Mouse (Mus musculus) gastrocnemius, postnatal 14 days (tissue): ENCODE measurements around the gene Ddx4. TPM values are rescaled to one million over a fixed set of nuclear protein-coding genes. Genes with fewer than 3 reads are reported as not detected.
"Not testable (repeated sequence)": the region's sequence is repeated elsewhere in the genome, so short reads cannot be mapped to it uniquely, and the experiment has no call there.

Source experiments
- DNase-seq: peaks from one replicate; pipeline ENCODE4 v3.0.0; 2021; ENCODE audit warnings: mixed read lengths
- intact Hi-C: fragments of 180-260 bp; cut with DNase I; formaldehyde crosslinking; loops from one replicate; pipeline ENCODE4 v1.15.1; 2025; ENCODE audit warnings: low total_unique reads
- total RNA-seq, 2 experiments: library from RNA; stranded (reverse); gene quantifications; 2 replicates each; pipeline ENCODE4 v1.2.3; 2021

Gene Ddx4
- total RNA-seq, 2 experiments from 2014 or later, result not detected

DNA sequence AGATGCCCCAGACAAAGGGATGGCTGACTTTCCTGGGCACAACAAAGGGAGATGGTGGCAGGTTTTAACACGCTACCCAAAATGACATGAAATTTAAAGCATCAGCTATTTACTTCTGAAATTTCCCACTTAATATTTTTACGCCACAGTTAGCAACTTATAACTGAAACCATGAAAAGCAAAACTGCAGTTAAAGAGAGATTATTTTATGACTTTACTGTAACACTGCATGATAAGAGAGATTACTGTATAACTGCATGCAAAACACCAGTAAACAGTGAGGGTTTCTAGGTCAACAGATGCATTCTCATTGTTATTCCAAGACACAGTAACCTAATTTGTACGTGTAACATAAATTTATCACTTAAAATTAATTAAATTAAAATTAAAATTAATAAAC lies 7.3 kb downstream of the Ddx4 start:
- intact Hi-C loops, result no loop called here
- DNase-seq, result no peak

DNA sequence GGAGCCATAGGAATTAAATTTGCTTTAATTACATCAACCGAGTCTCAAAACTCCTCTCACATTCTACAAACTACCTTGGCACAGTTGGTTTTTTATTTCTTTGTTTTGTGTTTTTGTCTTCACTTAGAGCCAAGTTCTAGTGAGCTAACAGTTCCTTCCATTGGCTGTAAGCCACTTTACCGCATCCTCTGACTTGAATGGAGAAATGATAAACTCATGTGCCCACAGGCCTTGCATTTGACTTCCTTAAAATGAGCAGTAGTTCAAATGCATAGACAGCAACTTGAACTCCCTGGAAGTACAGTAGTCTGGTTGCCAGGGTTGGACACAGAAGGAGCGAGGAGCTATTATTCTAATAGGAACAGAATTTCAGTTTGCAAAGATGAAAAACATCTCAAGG lies 9.4 kb downstream of the Ddx4 start:
- no peak for DNase-seq
- intact Hi-C loops, result no loop called here

DNA sequence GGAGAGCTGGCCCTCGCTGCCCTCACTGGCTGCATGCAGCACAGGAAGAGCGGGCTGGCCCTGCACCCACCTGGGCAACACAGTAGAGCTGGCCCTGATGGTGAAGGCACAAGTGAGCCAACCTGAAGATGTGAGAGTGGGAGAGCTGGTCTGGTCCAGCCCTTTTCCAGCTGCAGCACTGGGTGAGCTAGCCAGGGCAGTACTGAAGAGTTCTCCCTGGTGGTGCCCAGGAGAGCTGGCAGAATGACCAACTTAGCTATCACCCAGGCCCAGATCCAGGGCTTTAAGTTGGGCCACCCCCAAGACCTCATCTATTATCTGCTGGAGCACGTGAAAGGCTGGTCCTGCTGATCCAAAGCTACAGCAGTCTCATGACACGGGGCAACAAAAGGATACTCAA lies 13.2 kb downstream of the Ddx4 start:
- DNase-seq, result no peak
- intact Hi-C loops, result no loop called here

DNA sequence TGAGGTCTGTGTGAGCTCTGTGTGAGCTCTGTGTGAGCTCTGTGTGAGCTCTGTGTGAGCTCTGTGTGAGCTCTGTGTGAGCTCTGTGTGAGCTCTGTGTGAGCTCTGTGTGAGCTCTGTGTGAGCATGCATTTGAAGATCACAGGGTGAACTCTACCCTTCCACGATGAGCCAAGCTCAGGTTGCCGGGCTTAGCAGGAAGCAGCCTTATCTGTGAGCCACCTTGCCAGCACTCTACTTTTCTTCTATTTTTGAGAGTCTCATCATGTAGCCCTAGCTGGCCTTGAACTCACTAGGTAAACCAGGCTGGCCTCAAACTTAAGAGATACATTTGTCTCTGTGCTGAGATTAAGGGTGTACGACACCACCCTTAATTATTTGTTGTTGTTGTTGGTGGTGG lies 15.8 kb downstream of the Ddx4 start:
- intact Hi-C loops, result no loop called here
- no peak for DNase-seq

DNA sequence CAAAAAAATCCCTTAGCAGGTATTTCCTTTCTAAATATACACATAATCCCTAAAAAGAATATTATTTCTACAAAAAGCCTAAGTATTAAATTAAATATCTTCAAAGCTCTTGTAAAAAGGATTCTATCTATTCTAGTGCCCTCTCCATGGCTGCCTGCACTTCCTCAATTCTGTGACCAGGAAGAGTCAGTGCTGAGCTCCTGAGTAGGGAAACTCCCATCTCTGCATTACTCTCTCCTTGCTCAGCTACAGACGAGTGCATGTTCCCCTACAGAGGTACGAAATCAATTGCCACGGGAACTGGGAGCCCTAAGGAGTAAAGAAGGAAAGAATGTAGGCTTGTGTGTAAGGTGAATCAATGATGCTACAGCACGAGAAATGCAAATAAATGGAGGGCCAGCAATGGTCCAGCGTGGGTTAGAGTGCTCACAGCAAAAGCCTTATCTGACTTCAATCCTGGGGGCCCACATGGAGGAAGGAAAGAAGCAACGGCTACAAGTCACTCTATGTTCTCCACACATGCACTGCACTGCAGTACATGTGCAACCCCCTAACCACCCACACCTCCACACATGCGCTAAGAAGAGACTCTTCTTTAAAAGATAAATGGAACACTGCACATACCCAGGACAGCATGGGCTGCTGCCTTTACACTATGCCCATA lies 17.0 kb downstream of the Ddx4 start:
- intact Hi-C loops, result no loop called here
- DNase-seq, result no peak

DNA sequence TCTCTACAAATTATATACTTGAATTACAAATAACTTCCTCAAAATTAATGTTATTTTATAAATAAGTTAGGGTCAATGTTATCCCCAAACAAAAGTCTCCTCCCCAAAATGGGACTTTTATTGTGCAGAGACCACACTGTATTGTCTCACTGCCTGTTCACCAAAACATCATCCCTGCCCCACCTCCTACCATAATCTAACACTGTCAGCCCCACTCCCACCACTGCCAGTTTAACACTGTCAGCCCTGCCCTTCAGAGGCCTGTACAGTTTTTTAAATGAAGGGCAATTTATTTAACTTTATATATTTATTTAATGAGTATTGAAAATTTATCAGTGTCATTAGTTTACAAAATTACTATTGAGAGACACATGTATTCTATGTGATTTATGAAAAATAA lies 26.7 kb downstream of the Ddx4 start:
- no peak for DNase-seq
- intact Hi-C loops, result no loop called here

DNA sequence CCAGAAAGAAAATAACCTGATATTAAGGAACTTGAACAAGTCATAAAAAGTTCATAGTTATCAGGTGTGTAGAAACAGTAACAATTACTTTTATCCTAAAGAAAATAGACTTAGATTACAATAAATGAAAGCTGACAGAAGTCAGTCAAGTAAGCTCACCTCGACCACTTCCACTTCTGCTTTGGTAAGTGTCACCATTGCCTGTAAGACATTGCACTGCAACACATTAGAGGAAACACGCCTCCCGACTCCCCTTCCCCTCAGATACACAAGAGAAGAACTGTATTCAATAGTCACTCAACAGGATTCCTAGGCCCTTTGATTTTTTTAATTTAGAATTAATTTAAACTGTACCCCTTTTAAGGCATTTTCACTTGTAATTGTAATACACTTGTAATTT lies 27.7 kb downstream of the Ddx4 start:
- intact Hi-C loops, result no loop called here
- no peak for DNase-seq

DNA sequence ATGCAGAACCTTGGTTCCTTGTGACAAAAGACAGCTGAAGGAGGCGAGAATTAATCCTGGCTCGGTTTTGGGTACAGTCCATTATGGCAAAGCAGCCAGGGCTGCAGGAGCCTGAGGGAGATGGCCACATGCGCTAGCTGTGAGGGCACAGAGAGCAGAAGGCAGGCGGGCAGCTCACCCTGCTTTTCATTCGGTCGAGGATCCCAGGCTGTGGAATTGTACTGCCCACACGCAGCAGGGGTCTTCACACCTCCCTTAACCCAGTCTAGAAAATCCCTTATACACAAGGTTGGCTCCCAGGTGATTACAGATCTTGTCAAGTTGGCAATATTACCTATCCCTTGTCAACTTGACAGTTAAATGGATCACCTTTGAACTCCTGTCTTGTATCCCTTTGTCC lies 28.6 kb downstream of the Ddx4 start:
- intact Hi-C loops, result no loop called here
- DNase-seq, result no peak

DNA sequence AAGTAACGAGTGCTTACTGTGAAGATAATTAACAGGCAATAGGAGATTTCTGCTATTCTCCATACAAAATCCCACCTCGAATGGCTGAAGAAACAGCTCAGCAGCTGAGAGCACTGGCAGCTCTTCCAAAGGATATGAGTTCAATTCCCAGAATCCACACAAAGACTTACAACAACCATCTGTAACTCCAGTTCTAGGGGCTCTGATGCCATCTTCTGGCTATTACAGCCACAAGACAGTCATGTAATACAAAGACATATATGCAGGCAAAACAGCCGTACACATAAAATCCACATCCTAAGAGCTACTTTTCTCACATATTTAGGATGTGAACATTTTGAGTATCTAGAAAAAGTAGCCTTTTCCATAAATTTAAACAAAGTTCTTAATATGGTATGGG lies 30.7 kb downstream of the Ddx4 start:
- no peak for DNase-seq
- intact Hi-C loops, result no loop called here

DNA sequence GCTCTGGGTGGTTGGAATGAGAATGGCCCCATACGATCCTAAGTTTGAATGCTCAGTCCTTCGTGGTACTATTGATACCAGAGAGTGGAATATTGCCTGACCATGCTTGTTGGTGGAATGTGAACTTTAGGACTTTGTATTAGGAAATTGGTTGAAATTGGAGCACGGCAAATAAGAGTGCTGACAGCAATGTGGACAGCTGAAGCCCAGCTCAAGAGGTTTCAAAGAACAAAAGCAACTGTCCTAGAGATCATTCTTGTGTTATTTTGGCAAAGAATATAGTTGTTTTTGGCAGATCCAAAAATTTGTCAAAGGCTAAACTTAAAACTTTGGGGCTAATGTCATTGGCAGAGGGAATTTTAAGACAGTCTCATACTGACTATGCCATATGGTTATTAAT lies 43.7 kb downstream of the Ddx4 start:
- intact Hi-C loops, result no loop called here
- no peak for DNase-seq

DNA sequence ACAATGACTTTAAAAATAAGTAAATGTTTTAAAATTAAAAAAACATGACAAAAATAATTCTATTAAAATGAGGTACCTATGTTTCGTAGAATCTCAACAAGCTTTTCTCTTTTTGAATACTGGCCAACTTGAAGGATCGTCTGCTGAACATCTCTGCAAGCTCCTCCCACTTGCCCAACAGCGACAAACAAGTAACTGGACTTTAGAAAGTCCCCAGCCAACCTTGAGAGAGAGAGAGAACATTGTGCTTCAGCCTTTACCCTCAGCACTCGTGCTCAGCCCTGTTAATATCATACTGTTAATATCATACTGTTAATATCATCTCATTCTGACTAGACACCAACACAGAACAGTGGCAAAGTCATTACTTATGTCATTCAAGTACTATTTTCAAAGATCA lies 47.9 kb downstream of the Ddx4 start:
- intact Hi-C loops, result no loop called here
- DNase-seq, result no peak

DNA sequence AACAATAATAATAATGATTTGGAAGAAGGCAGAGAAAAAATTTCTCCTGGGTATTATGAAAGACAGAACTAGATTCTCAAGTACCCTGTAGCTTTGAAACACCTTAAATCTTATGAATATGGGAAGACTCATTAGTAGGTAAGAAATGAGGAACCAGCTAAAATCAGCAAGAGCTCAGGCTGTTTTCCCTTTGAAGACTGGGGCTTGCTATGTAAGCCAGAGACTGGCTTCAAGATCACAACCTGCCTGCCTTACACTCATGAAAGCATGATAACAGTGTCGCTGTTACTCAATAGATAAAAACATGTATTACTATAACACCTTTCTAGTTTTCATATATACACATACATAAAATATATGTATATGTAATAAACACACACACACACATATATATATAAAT lies 48.4 kb downstream of the Ddx4 start:
- intact Hi-C loops, result no loop called here
- no peak for DNase-seq

DNA sequence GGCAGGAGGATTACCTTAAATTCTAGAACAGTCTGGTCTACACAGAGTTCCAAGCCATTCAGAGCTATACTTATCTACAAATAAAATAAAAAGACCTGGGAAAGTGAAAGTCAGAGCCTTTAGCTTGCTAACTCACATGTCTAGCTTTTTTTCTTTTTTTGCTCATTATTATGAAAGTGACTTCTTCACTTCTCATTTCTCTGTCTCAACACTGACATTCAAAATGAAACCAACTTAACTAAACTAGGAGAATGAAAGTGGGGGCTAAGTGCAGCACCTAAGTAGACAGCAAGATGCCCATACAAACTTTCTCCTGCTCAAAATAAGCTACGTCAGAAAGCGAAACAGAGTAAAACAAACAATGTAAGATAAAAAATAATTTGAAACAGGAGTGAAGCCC lies 49.7 kb downstream of the Ddx4 start:
- intact Hi-C loops, result no loop called here
- no peak for DNase-seq

DNA sequence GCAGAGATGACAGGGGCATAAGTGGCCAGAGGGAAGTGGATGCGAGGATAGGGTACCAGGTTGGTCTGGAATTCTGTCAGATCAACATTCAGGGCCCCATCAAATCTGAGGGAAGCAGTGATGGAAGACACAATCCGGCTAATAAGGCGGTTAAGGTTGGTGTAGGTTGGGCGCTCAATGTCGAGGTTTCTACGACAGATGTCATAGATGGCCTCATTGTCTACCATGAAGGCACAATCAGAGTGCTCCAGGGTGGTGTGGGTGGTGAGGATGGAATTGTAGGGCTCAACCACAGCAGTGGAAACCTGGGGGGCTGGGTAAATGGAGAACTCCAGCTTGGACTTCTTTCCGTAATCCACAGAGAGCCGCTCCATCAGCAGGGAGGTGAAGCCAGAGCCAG lies 58.0 kb downstream of the Ddx4 start, which contains the start of gene Il31ra:
Gene Il31ra (minus strand): TSS at position 101 of the 400 bp plus-strand sequence.
- DNase-seq, intact Hi-C loops: not testable (repeated sequence)

DNA sequence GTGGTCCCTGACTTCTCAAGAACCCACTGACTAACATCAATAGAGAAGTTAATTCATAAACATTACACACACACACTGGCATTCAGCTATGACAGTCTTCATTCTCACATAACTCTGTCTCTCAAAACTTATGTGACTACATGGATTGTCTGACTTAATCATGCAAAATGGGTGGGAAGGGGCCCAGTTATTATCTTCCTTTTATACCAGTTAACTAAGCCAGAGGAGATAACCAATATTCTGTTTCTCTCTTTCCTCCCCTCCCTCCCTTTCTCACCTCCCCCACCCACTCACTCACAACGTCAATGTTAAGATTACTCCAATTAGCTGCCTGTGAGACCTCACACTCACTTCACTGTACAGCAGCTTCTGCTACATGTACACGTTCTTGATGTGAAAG lies 62.0 kb downstream of the Ddx4 start:
- no peak for DNase-seq
- intact Hi-C loops, result no loop called here

DNA sequence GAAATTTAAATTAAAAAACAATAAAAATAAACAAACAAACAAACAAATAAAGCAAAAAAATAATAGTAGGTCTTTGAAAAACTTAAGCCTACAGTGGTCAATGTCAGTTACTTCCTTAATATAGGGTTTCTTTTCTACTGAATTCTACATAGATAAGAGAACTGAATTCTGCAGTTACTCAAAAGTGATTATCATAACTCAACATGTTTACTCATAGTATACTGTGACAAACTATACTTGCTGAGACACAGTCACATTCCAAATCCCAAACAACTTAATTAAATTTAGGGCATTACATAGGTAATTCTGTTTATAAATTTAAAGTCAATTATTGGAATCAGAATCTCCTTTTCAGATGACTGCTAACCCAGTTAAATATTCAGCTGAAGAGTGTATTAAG lies 62.6 kb downstream of the Ddx4 start:
- no peak for DNase-seq
- intact Hi-C loops, result no loop called here

DNA sequence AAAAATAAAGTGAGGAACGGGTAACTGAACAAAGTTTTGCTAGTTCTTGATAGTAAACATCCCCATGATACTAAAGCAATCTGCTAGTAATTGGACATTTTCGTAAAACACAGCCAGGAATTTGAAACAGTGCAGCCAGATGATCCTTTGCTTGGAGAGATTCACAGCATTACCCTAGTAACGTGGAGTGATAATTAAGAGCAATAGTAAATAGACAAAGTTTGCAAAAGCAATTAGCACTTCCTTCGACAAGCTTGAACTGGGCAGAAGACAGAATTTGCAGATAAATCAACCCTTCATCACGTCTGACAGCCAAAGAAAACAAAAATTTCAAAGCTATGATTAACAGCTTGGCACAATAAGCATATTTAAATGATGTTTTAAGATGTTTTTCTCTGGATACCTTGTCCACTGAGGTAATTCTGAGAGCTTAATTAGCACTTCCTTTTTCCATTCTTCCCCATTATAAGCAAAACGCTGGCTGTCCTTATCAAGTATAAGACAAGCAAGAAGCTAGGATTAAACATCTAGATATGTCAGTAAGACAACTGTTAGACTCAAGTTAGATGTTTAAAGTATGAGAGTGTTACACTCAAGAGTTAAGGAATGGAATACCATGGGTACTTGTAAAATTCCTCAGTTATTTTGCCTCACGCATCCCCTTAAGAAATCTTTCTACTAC lies 67.6 kb downstream of the Ddx4 start:
- intact Hi-C loops, result no loop called here
- DNase-seq, result no peak

DNA sequence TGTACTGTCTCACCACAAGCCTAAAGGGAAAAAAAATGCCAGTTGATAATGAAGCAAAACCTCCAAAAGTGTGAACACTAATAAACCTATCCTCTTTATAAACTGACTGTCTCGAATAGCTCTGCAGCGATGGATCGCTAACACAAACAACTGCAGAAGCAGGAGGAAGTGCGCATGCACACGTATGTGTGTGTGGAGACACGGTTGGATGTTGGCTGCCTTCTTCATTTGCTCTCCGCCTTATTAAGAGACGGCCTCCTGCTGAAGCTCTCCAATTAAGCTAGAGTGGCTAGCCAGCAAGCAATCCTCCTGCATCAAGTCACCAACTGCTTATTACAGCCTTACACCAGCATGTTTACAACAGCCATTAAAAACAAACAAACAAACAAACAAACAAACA lies 70.0 kb downstream of the Ddx4 start:
- no peak for DNase-seq
- intact Hi-C loops, result no loop called here

DNA sequence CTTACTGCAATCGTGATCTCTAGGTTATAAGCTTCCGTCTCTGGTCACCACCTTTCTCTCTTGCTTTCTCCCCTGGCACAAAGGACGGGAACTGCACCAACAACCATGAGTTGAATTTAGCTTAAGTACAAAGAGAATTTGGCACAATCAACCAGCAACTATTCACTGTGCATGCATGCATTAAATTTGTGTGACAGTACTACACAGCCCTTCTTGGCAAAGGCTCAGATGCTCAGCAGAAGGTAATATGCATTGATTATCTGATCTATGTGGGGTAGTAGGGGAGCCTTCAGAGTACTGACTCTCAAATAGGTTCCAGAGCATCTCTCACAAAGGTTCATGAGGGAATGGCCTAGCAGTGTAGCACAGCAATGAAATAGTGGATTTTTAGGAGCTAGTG lies 70.5 kb downstream of the Ddx4 start:
- no peak for DNase-seq
- intact Hi-C loops, result no loop called here

DNA sequence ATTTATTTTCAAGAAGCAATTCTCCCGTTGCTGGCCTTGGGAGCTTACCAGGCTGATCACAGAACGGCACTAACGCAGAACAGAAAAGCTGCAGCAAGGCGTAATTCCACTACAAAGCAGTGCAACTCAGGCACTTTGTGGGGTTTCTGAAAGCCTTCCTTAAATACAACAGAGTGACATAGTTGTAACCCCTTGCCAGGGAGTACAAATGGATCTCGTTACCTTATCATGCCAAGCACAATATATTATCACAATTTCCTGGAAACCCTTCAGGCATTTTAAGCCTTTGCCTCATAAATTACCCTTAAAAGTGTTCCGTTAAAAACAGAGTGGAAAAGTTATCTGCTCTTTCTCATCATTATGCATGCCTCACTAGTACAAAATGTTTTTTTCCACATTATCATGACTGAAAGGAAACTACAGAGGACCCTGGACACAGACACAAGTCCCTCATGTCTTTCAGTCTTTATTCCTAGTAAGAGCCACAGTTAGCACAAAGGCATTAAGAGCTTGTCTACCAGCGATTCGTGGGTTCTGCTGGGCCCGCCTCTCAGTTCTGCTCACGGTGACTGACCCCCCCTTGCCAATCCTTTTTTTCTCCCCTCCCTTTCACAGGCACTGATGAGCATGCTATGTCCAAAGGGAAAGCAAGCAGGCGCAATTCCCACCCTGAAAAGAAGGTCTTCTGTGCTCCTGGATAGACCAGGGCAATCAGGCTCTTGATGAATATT lies 71.5 kb downstream of the Ddx4 start:
- intact Hi-C loops, result no loop called here
- no peak for DNase-seq

DNA sequence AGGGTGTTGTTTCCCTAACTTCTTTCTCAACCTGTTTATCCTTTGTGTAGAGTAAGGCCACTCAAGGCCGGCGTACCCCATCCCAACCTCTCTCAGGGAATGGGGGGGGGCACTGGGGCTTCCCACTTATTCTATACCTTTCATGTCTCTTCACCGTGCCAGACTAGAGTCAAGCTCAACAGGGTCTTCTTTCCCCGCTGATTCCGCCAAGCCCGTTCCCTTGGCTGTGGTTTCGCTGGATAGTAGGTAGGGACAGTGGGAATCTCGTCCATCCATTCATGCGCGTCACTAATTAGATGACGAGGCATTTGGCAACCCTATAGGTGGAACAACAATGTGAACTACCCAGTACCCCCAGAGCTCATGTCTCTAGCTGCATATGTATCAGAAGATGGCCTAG lies 74.2 kb downstream of the Ddx4 start:
- DNase-seq, result peak; percentile 98
- intact Hi-C loops, result not testable (repeated sequence)
